Mouse (Mus musculus) lung, postnatal 25 days (tissue): ENCODE data around the gene 1700016H13Rik.

Source experiments
- DNase-seq: peaks from one replicate; pipeline ENCODE4 v3.0.0; 2022; ENCODE audit warnings: low spot score

Gene 1700016H13Rik

GRCm38 (mm10) chr5:103673611-103674010, 17.8 kb upstream of the 1700016H13Rik start:
- no peak for DNase-seq

- DNase-seq: no peak
These were observed 16.0 kb upstream of the 1700016H13Rik start for GRCm38 (mm10) chr5:103671858-103672257.

GRCm38 (mm10) chr5:103665876-103666275, 10.1 kb upstream of the 1700016H13Rik start:
- DNase-seq: no peak

GRCm38 (mm10) chr5:103664932-103665331, 9.1 kb upstream of the 1700016H13Rik start:
- no peak for DNase-seq

GRCm38 (mm10) chr5:103659571-103659970, 3.8 kb upstream of the 1700016H13Rik start:
- DNase-seq: peak; percentile 54

GRCm38 (mm10) chr5:103658921-103659320, 3.1 kb upstream of the 1700016H13Rik start:
- DNase-seq: no peak

- no peak for DNase-seq
These were observed 1.0 kb downstream of the 1700016H13Rik start for GRCm38 (mm10) chr5:103654780-103655179.

GRCm38 (mm10) chr5:103654225-103654624, 1.6 kb downstream of the 1700016H13Rik start:
- DNase-seq: peak; percentile 39

- DNase-seq: peak; percentile 67
These were observed 8.5 kb downstream of the 1700016H13Rik start for GRCm38 (mm10) chr5:103647320-103647719.

GRCm38 (mm10) chr5:103644167-103644566, 11.6 kb downstream of the 1700016H13Rik start:
- no peak for DNase-seq

- DNase-seq: no peak
These were observed 18.6 kb downstream of the 1700016H13Rik start for GRCm38 (mm10) chr5:103637162-103637561.

- DNase-seq: no peak
These were observed 25.8 kb downstream of the 1700016H13Rik start for GRCm38 (mm10) chr5:103629854-103630580.

- DNase-seq: peak; percentile 93
These were observed 26.6 kb downstream of the 1700016H13Rik start, which contains the start of gene Slc10a6 for GRCm38 (mm10) chr5:103629111-103629764. Gene Slc10a6 (minus strand): TSS chr5:103629403.

GRCm38 (mm10) chr5:103628499-103628898, 27.3 kb downstream of the 1700016H13Rik start:
- DNase-seq: no peak

GRCm38 (mm10) chr5:103624831-103625230, 31.0 kb downstream of the 1700016H13Rik start:
- no peak for DNase-seq

- peak; percentile 37 for DNase-seq
These were observed 33.5 kb downstream of the 1700016H13Rik start for GRCm38 (mm10) chr5:103622321-103622720.

- peak; percentile 93 for DNase-seq
These were observed 35.4 kb downstream of the 1700016H13Rik start for GRCm38 (mm10) chr5:103620301-103620973.

- no peak for DNase-seq
These were observed 38.6 kb downstream of the 1700016H13Rik start for GRCm38 (mm10) chr5:103617191-103617590.

GRCm38 (mm10) chr5:103614356-103614755, 41.5 kb downstream of the 1700016H13Rik start:
- no peak for DNase-seq

GRCm38 (mm10) chr5:103612316-103612715, 43.5 kb downstream of the 1700016H13Rik start:
- no peak for DNase-seq

GRCm38 (mm10) chr5:103610856-103611472, 44.8 kb downstream of the 1700016H13Rik start:
- peak; percentile 62 for DNase-seq

GRCm38 (mm10) chr5:103610148-103610547, 45.7 kb downstream of the 1700016H13Rik start:
- no peak for DNase-seq
